Mouse (Mus musculus) left cerebral cortex, postnatal 14 days (tissue): ENCODE data around the gene Fbxl18. TPM values are rescaled to one million over a fixed set of nuclear protein-coding genes. Genes with fewer than 3 reads are reported as not detected.

Experiments used
- DNase-seq, 2 experiments: peaks; one replicate each; pipeline ENCODE4 v3.0.0; 2021 to 2022; ENCODE audit warnings: low spot score in 2 of 2, mixed read lengths in 1 of 2
- intact Hi-C: fragments of 180-260 bp; cut with DNase I; formaldehyde crosslinking; loops from one replicate; pipeline ENCODE4 v1.15.1; 2025
- long read RNA-seq, 2 experiments: library from polyadenylated mRNA; stranded (forward); transcript quantifications; one replicate each; pipeline ENCODE4 v2.0.0; 2021
- total RNA-seq, 2 experiments: library from RNA; stranded (reverse); gene quantifications; 2 replicates each; pipeline ENCODE4 v1.2.3; 2021

Gene Fbxl18
- 10 to 100 TPM; 34.2 to 34.4 TPM for total RNA-seq
- long read RNA-seq, experiment 1, full-length matches to known transcripts: 1 of 3 reads
- long read RNA-seq, experiment 1, partial matches to known transcripts: 0 of 3 reads
- long read RNA-seq, experiment 1, other reads (novel, unspliced or antisense): 2 of 3 reads
- long read RNA-seq, experiment 2, partial matches to known transcripts: 0 of 4 reads
- long read RNA-seq, experiment 2, other reads (novel, unspliced or antisense): 4 of 4 reads

GRCm38 (mm10) chr5:142894918-142895613, at the start of gene Fbxl18:
Fbxl18 (minus strand) TSS chr5:142895421.
- DNase-seq: peak; percentile 87 to 90
- intact Hi-C loops: no loop called here

- no peak for DNase-seq
- intact Hi-C loops: no loop called here
These were observed 45.2 kb upstream of the Fbxl18 start for GRCm38 (mm10) chr5:142940393-142940792.

- intact Hi-C loops: loop anchor here (2.0 kb wide), 1 partner anchor 129 kb away; no protein-coding TSS in a partner anchor
- DNase-seq: no peak
These were observed 42.9 kb upstream of the Fbxl18 start for GRCm38 (mm10) chr5:142937956-142938727.

GRCm38 (mm10) chr5:142936336-142936719, 41.1 kb upstream of the Fbxl18 start:
- DNase-seq: peak; percentile 60 to 83
- intact Hi-C loops: loop anchor here (1.0 to 2.0 kb wide), 2 partner anchors 101 to 130 kb away; no protein-coding TSS in a partner anchor

GRCm38 (mm10) chr5:142935642-142936335, 40.6 kb upstream of the Fbxl18 start:
- intact Hi-C loops: loop anchor here (1.0 to 2.0 kb wide), 2 partner anchors 102 to 131 kb away; no protein-coding TSS in a partner anchor
- DNase-seq: peak; percentile 66 to 74

- DNase-seq: no peak
- intact Hi-C loops: loop anchor here (2.0 kb wide), 1 partner anchor 52 kb away; no protein-coding TSS in a partner anchor
These were observed 37.5 kb upstream of the Fbxl18 start for GRCm38 (mm10) chr5:142932731-142933130.

- peak; percentile 73 to 78 for DNase-seq
- intact Hi-C loops: loop anchor here (2.0 kb wide), 1 partner anchor 51 kb away; no protein-coding TSS in a partner anchor
These were observed 37.0 kb upstream of the Fbxl18 start for GRCm38 (mm10) chr5:142932084-142932685.

GRCm38 (mm10) chr5:142931241-142931745, 36.1 kb upstream of the Fbxl18 start:
- no peak for DNase-seq
- intact Hi-C loops: no loop called here

- no peak for DNase-seq
- intact Hi-C loops: no loop called here
These were observed 34.2 kb upstream of the Fbxl18 start for GRCm38 (mm10) chr5:142929400-142929752.

- intact Hi-C loops: no loop called here
- DNase-seq: peak; percentile 67 to 74
These were observed 33.7 kb upstream of the Fbxl18 start for GRCm38 (mm10) chr5:142928749-142929399.

- DNase-seq: no peak
- intact Hi-C loops: no loop called here
These were observed 32.2 kb upstream of the Fbxl18 start for GRCm38 (mm10) chr5:142927341-142927930.

- intact Hi-C loops: no loop called here
- DNase-seq: no peak
These were observed 31.7 kb upstream of the Fbxl18 start for GRCm38 (mm10) chr5:142926940-142927228.

GRCm38 (mm10) chr5:142926204-142926939, 31.2 kb upstream of the Fbxl18 start:
- no peak for DNase-seq
- intact Hi-C loops: no loop called here

GRCm38 (mm10) chr5:142924336-142924959, 29.2 kb upstream of the Fbxl18 start:
- no peak for DNase-seq
- intact Hi-C loops: no loop called here

- no peak for DNase-seq
- intact Hi-C loops: no loop called here
These were observed 28.6 kb upstream of the Fbxl18 start for GRCm38 (mm10) chr5:142923781-142924180.

- intact Hi-C loops: no loop called here
- no peak for DNase-seq
These were observed 27.0 kb upstream of the Fbxl18 start for GRCm38 (mm10) chr5:142922251-142922650.

GRCm38 (mm10) chr5:142921074-142921459, 25.8 kb upstream of the Fbxl18 start:
- intact Hi-C loops: no loop called here
- DNase-seq: no peak
